Mouse (Mus musculus) heart, adult 18-20 months (tissue): Measurements from ENCODE around the gene Saysd1. TPM values are rescaled to one million over a fixed set of nuclear protein-coding genes. Genes with fewer than 3 reads are reported as not detected.
"Not testable (repeated sequence)": the region's sequence is repeated elsewhere in the genome, so short reads cannot be mapped to it uniquely, and the experiment has no call there.

ENCODE experiments used
- DNase-seq, 2 experiments: peaks; one replicate each; pipeline ENCODE4 v3.0.0; 2021 to 2022; ENCODE audit warnings: mixed read lengths in 1 of 2
- total RNA-seq, 2 experiments: library from RNA; stranded (reverse); gene quantifications; 2 replicates each; pipeline ENCODE4 v1.2.3; 2021

The Saysd1 gene
- total RNA-seq, 2 experiments from 2014 or later: 3.5 to 3.6 TPM

- no peak for DNase-seq
These were observed 98.5 kb downstream of the Saysd1 start for GRCm38 (mm10) chr14:20039795-20040194.

GRCm38 (mm10) chr14:20032738-20033116, 105.6 kb downstream of the Saysd1 start:
- DNase-seq: no peak

DNA sequence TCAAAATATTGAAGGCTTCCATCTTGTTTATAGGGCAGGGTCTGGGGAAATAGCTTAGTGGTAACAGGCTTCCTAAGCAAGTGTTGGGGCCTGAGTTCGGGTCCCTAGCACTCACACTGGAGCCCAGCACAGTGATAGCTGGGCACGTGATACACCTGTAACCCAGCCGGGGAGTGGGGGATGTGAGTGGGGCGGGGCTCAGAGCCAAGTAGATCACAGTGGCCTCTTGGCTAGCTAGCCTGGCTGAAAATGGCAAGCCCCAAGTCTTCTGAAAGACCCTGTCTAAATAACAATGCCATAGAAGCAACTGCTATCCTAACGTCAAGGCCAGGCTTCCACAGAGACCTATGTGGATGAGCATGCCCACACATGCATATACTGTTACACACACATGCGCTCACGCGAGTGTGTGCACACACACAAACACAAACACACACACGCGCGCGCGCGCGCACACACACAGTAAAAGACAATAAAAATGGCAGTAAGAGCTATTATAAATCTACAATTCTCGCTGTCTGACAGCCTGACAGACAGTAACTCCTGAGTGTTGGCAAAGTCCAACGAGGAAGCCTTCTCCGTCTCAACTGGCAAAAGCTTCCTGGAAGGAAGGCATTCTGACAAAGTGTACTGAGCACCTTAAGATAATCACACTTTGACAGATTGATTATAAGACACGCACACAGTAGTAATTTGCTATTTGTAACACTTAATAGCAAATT, 106.2 kb downstream of the Saysd1 start:
- DNase-seq: no peak

DNA sequence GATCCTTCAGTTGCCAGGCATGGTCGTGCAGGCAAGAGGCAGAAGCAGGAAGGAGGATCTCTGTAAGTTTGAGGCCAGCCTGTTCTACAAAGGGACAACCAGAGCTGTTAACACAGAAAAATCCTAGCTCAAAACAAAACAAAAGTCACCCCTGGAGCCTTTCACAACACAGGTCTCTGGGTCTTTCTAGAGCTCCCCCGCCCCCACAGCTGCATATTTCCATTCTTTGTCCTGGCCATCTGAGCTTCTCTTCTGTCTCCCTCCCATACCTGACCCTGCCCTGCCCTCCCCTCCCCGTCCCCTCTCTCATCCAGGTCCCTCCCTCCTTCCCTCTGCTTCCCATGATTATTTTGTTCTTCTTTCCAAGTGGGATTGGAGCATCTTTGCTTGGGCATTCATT, 108.7 kb downstream of the Saysd1 start:
- DNase-seq: no peak

DNA sequence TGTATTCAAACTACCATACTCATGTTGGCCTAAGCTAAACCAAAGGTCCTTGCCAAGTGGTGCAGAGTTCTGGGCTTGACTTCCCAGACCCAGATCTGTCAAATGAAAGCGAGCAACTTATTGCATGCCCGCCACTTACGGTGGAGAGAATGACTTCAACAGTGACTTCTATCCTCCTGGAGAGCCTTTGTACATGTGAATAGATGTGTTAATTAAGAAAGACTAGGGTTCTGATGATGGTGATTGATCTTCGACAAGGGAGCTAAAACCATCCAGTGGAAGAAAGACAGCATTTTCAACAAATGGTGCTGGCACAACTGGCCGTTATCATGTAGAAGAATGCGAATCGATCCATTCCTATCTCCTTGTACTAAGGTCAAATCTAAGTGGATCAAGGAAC, 110.9 kb downstream of the Saysd1 start:
- not testable (repeated sequence) for DNase-seq

Other genes with a start within 250 kb of the Saysd1 start
- gene Gng2, start 160.9 kb downstream of the Saysd1 start, total RNA-seq: 10 to 100 TPM; 11.1 to 12.6 TPM
- gene Kcnk5, start 43.3 kb upstream of the Saysd1 start, total RNA-seq: under 1 TPM; 0.69 to 0.95 TPM
- not detected for gene Kcnk16, start 130.7 kb upstream of the Saysd1 start, total RNA-seq
- 10 to 100 TPM; 32.6 to 35.8 TPM for gene Nudt13, start 156.2 kb upstream of the Saysd1 start, total RNA-seq
- gene Ecd, start 209.6 kb upstream of the Saysd1 start, total RNA-seq: 10 to 100 TPM; 36.9 to 38.1 TPM
- 10 to 100 TPM; 28.7 to 33.3 TPM for gene Fam149b, start 209.6 kb upstream of the Saysd1 start, total RNA-seq